Mouse (Mus musculus): ENCODE measurements around the gene Fbf1.

GRCm38 (mm10) chr11:116132366-116133333 is 35.3 kb downstream of the Fbf1 start:
- no peak for TF ChIP-seq POLR2A (IDR thresholded peaks at IDR 0.05; ENCODE audit: low read depth, low read length)
- TF ChIP-seq CTCF (conservative IDR thresholded peaks at IDR 0.05; ENCODE audit: insufficient read depth, insufficient read length, low read depth, low read length), result peak; percentile 58; the same call in 1 of the 2 replicates

Measured in kidney, adult 2 months (tissue).